Mouse (Mus musculus) testis, adult 2 months (tissue): ENCODE data around the gene Rap1b. TPM values are rescaled to one million over a fixed set of nuclear protein-coding genes. Genes with fewer than 3 reads are reported as not detected.
A peak's percentile ranks its signal among the peaks of the same experiment; 100 is the strongest.

Experiments used
- H3K27ac ChIP-seq: fragments of 200-500 bp; 2 replicates; pipeline ENCODE4 v1.5.1; 2012; ENCODE audit warnings: low read depth, low read length; ENCODE audit not compliant: control insufficient read depth, insufficient read depth
- H3K27me3 ChIP-seq: fragments of 200-500 bp; 2 replicates; pipeline ENCODE4 v1.6.1; 2012; ENCODE audit warnings: mild to moderate bottlenecking, low read length, moderate library complexity; ENCODE audit not compliant: control insufficient read depth, insufficient read depth
- H3K36me3 ChIP-seq: fragments of 200-500 bp; 2 replicates; pipeline ENCODE4 v1.6.1; 2012; ENCODE audit warnings: mild to moderate bottlenecking, low read length; ENCODE audit not compliant: control insufficient read depth, insufficient read depth
- H3K4me1 ChIP-seq: fragments of 200-500 bp; 2 replicates; pipeline ENCODE4 v1.6.1; 2012; ENCODE audit warnings: low read length; ENCODE audit not compliant: control insufficient read depth, insufficient read depth
- H3K4me3 ChIP-seq: fragments of 200-500 bp; 2 replicates; pipeline ENCODE4 v1.5.1; 2012; ENCODE audit warnings: low read depth, mild to moderate bottlenecking, low read length, moderate library complexity, mixed read lengths; ENCODE audit not compliant: control insufficient read depth
- CTCF ChIP-seq: fragments of 200-500 bp; IDR thresholded peaks from 2 replicates; pipeline ENCODE4 v1.5.1; 2012; ENCODE audit warnings: low read depth, mild to moderate bottlenecking, inconsistent platforms, low read length, moderate library complexity; ENCODE audit not compliant: control insufficient read depth, insufficient read depth, insufficient replicate concordance
- POLR2A ChIP-seq: fragments of 200-500 bp; IDR thresholded peaks from 2 replicates; pipeline ENCODE4 v1.6.1; 2012; ENCODE audit warnings: low read depth, mild to moderate bottlenecking, inconsistent platforms, low read length, moderate library complexity; ENCODE audit not compliant: control insufficient read depth
- polyA plus RNA-seq: library from polyadenylated mRNA; depleted of rRNA; stranded (reverse); fragments of >200 nt; gene quantifications from 2 replicates; pipeline ENCODE4 v1.2.3, GENCODE M21; 2012

The Rap1b gene
- polyA plus RNA-seq, 1 experiment, result 13.8 TPM

DNA sequence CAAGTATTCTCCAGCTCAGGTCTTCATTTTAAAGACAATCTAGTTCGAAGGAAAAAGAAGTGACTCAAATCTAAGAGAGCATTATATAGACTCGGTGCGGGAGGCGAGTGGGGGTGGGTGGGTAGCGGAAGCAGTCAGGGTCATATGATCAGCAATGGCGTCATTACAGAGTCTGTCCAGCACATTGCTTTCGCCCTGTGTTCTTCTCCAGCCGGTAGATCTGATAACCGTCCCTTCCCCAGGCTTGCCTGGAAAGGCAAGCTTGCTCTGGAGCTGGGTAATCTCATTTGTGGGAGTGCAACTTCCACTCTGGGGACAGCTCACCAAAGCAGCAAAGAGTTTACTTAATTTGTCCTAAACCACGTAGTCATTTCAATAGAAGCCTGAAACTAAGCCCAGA, 26.6 kb upstream of the Rap1b start:
- Histone ChIP-seq H3K4me1 (peaks cover 3% of the 10 kb centered on the region; the same call in 1 of the 2 replicates), H3K27me3 (no peaks in the 10 kb centered on the region), H3K36me3 (no peaks in the 10 kb centered on the region), H3K27ac (no peak overlapping the region), H3K4me3 (no peak overlapping the region)
- TF ChIP-seq POLR2A, result no peak
- no peak for TF ChIP-seq CTCF

DNA sequence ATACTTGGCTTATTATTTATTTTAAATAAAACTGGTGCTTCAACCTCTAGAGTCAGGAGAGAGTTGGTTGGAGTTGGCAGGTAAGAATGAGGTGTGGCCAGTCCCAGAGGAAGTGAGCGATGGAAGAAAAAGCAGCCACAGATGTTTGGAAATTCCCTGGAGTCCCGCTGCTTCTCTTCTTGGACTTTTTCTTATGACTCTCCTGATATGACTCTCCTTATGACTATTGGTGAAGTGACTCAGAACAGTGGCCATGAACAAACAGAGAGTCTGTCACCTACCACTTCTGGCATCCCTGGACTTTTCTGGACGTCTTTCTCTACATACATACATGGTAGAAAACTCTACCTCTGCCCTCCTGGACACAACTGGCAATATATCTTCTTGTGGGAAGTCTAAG, 21.5 kb upstream of the Rap1b start:
- H3K27ac ChIP-seq, result no peak overlapping the region
- H3K27me3 ChIP-seq, result no peaks in the 10 kb centered on the region
- H3K4me3 ChIP-seq, result peak overlapping the region; percentile 77
- no peaks in the 10 kb centered on the region for H3K36me3 ChIP-seq
- TF ChIP-seq CTCF (no peak), POLR2A (no peak)
- peaks cover 4% of the 10 kb centered on the region; the same call in 1 of the 2 replicates for H3K4me1 ChIP-seq

GRCm38 (mm10) chr10:117866641-117867040, 20.8 kb upstream of the Rap1b start:
- TF ChIP-seq POLR2A, result no peak; the same call in 1 of the 2 replicates
- no peak for TF ChIP-seq CTCF
- Histone ChIP-seq H3K4me1 (peaks cover 7% of the 10 kb centered on the region; the same call in 1 of the 2 replicates), H3K27ac (no peak overlapping the region), H3K36me3 (no peaks in the 10 kb centered on the region), H3K27me3 (no peaks in the 10 kb centered on the region), H3K4me3 (peak overlapping the region; percentile 66)

- Histone ChIP-seq H3K27me3 (no peaks in the 10 kb centered on the region), H3K4me3 (peak overlapping the region; percentile 57), H3K4me1 (peaks cover 13% of the 10 kb centered on the region), H3K36me3 (no peaks in the 10 kb centered on the region), H3K27ac (no peak overlapping the region)
- TF ChIP-seq CTCF (no peak), POLR2A (no peak)
Observed at GRCm38 (mm10) chr10:117864695-117865094, 18.9 kb upstream of the Rap1b start.

DNA sequence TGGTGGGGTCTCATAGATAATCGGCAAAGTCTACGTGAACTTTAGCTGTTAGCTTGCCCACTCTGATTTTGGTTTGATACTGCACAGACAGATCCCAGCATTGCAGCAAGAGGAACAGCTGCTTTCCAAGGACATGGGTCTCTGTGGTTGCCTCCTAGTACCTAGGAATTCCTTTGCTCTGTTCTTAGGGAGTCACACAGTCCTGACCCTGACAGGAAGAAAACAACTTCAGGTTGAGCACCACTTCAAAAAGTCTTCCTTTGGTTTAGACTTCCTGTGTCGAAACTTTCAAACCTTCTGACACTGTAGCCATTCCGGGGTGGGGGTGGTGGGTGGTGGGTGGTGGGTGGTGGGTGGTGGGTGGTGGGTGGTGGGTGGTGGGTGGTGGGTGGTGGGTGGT, 18.4 kb upstream of the Rap1b start:
- TF ChIP-seq CTCF (no peak), POLR2A (no peak)
- H3K4me3 ChIP-seq, result peak overlapping the region; percentile 25; the same call in 1 of the 2 replicates
- H3K36me3 ChIP-seq, result no peaks in the 10 kb centered on the region
- H3K27me3 ChIP-seq, result no peaks in the 10 kb centered on the region
- H3K27ac ChIP-seq, result no peak overlapping the region
- H3K4me1 ChIP-seq, result peaks cover 13% of the 10 kb centered on the region

GRCm38 (mm10) chr10:117862014-117862580, 16.3 kb upstream of the Rap1b start:
- no peaks in the 10 kb centered on the region for H3K27me3 ChIP-seq
- TF ChIP-seq POLR2A (no peak), CTCF (no peak)
- H3K27ac ChIP-seq, result no peak overlapping the region
- peaks cover 13% of the 10 kb centered on the region for H3K4me1 ChIP-seq
- no peak overlapping the region for H3K4me3 ChIP-seq
- H3K36me3 ChIP-seq, result no peaks in the 10 kb centered on the region

- Histone ChIP-seq H3K4me1 (peaks cover 11% of the 10 kb centered on the region), H3K27me3 (no peaks in the 10 kb centered on the region), H3K27ac (no peak overlapping the region; the same call in 1 of the 2 replicates), H3K36me3 (no peaks in the 10 kb centered on the region), H3K4me3 (peak overlapping the region; percentile 54)
- TF ChIP-seq CTCF, result no peak
- no peak for TF ChIP-seq POLR2A
Observed at GRCm38 (mm10) chr10:117860958-117861357, 15.1 kb upstream of the Rap1b start.
